Mouse (Mus musculus) thymus, postnatal 36 days (tissue): ENCODE data around the gene Scarb1.
A peak's percentile ranks its signal among the peaks of the same experiment; 100 is the strongest.

Experiments
- DNase-seq, 2 experiments: peaks; one replicate each; pipeline ENCODE4 v3.0.0; 2022; ENCODE audit warnings: mixed read lengths in 2 of 2

Scarb1 gene

GRCm38 (mm10) chr5:125330656-125331055 lies 10.2 kb downstream of the Scarb1 start:
- DNase-seq = no peak

GRCm38 (mm10) chr5:125330191-125330590 lies 10.7 kb downstream of the Scarb1 start:
- no peak for DNase-seq

- no peak for DNase-seq
Measured at GRCm38 (mm10) chr5:125327596-125328385, 13.1 kb downstream of the Scarb1 start.

GRCm38 (mm10) chr5:125326351-125326750 lies 14.5 kb downstream of the Scarb1 start:
- no peak for DNase-seq

- no peak for DNase-seq
Measured at GRCm38 (mm10) chr5:125325931-125326330, 15.0 kb downstream of the Scarb1 start.

- DNase-seq = no peak
Measured at GRCm38 (mm10) chr5:125325285-125325684, 15.6 kb downstream of the Scarb1 start.

- no peak for DNase-seq
Measured at GRCm38 (mm10) chr5:125323939-125324480, 16.9 kb downstream of the Scarb1 start.

GRCm38 (mm10) chr5:125323128-125323527 lies 17.8 kb downstream of the Scarb1 start:
- no peak for DNase-seq

- no peak for DNase-seq
Measured at GRCm38 (mm10) chr5:125321836-125322235, 19.1 kb downstream of the Scarb1 start.

GRCm38 (mm10) chr5:125319057-125319800 lies 21.7 kb downstream of the Scarb1 start:
- no peak for DNase-seq

GRCm38 (mm10) chr5:125317953-125318352 lies 22.9 kb downstream of the Scarb1 start:
- no peak for DNase-seq

GRCm38 (mm10) chr5:125317296-125317695 lies 23.6 kb downstream of the Scarb1 start:
- no peak for DNase-seq

- DNase-seq = peak; percentile 32 to 57
Measured at GRCm38 (mm10) chr5:125316771-125317170, 24.1 kb downstream of the Scarb1 start.

- DNase-seq = no peak
Measured at GRCm38 (mm10) chr5:125315110-125315509, 25.8 kb downstream of the Scarb1 start.

- no peak for DNase-seq
Measured at GRCm38 (mm10) chr5:125313991-125314390, 26.9 kb downstream of the Scarb1 start.

GRCm38 (mm10) chr5:125312970-125313597 lies 27.8 kb downstream of the Scarb1 start:
- no peak for DNase-seq

GRCm38 (mm10) chr5:125310986-125311385 lies 29.9 kb downstream of the Scarb1 start:
- DNase-seq = no peak

- DNase-seq = no peak
Measured at GRCm38 (mm10) chr5:125309193-125309592, 31.7 kb downstream of the Scarb1 start.

GRCm38 (mm10) chr5:125306824-125307223 lies 34.1 kb downstream of the Scarb1 start:
- DNase-seq = no peak

GRCm38 (mm10) chr5:125306372-125306771 lies 34.5 kb downstream of the Scarb1 start:
- no peak for DNase-seq

- DNase-seq = no peak
Measured at GRCm38 (mm10) chr5:125305229-125306081, 35.4 kb downstream of the Scarb1 start.

- no peak for DNase-seq
Measured at GRCm38 (mm10) chr5:125304245-125304856, 36.5 kb downstream of the Scarb1 start.
